Mouse (Mus musculus): ENCODE results near the gene Cdkal1. TPM values are rescaled to one million over a fixed set of nuclear protein-coding genes. Genes with fewer than 3 reads are reported as not detected.

The Cdkal1 gene
- polyA plus RNA-seq, 1 experiment from 2014 or later, result 25.9 TPM

DNA sequence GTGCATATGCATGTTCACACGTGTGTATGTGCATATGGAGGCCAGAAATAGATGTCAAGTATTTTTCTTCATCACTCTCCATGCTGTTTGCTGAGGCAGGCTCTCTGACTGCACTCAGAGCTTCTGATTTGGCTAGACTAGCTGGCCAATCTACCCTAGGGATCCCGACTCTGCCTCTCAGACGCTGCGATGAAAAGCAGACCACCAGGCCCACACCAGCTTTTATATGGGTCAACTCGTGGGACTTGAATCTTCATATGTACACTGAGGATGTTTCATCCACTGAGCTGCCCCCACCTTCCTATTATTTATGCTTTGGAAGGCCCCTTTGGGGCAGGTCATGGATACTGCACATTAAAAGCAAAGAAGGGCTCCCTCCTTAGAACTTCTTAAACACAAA is 652.0 kb downstream of the Cdkal1 start:
- H3K9ac ChIP-seq (ENCODE audit: low read depth, low read length), result no peak overlapping the region
- peaks cover 3% of the 10 kb centered on the region; the same call in 1 of the 2 replicates for H3K9me3 ChIP-seq (ENCODE audit: control insufficient read depth, low read length)
- DNase-seq (ENCODE audit: low spot score) (no peak), ATAC-seq (ENCODE audit: low read depth) (no peak)
- 70% methylated on average over 5 of the region's 5 CpGs for WGBS
- H3K27me3 ChIP-seq (replicated peaks; ENCODE audit: control insufficient read depth, insufficient read depth, low read length), result no peaks in the 10 kb centered on the region
- no peak overlapping the region for H3K27ac ChIP-seq (replicated peaks; ENCODE audit: low read depth, low read length)
- no peaks in the 10 kb centered on the region for H3K36me3 ChIP-seq (ENCODE audit: control insufficient read depth, insufficient read depth, low read length)
- no peak overlapping the region for H3K4me3 ChIP-seq (ENCODE audit: low read depth, low read length)
- H3K4me2 ChIP-seq (ENCODE audit: low read depth, low read length), result no peak overlapping the region
- no peaks in the 10 kb centered on the region for H3K4me1 ChIP-seq (ENCODE audit: control insufficient read depth, insufficient read depth, low read length)

DNA sequence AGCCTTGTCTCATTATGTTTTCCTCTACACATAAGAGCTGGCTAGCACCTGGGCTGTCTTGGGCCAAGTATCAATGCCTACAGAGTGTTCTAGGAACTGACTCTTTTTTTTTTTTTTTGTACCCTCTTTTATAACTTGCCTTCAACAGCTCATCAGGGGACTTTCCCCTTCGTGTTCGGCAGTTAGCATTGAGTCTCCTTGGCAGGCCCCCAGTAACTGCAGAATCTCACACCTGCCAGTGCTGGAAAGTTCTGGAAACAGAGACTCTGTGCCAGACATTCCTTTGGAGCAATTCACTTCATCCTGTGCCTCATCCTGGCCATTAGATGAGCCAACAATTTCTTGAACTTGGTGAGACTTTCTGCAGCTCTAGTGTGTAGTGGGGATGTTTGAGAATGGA is 652.9 kb downstream of the Cdkal1 start:
- H3K27ac ChIP-seq (replicated peaks; ENCODE audit: low read depth, low read length), result no peak overlapping the region
- DNase-seq (ENCODE audit: low spot score) (peak; percentile 82), ATAC-seq (ENCODE audit: low read depth) (no peak)
- H3K4me1 ChIP-seq (ENCODE audit: control insufficient read depth, insufficient read depth, low read length), result no peaks in the 10 kb centered on the region
- 30% methylated on average over 2 of the region's 2 CpGs for WGBS
- no peaks in the 10 kb centered on the region for H3K36me3 ChIP-seq (ENCODE audit: control insufficient read depth, insufficient read depth, low read length)
- no peak overlapping the region for H3K4me2 ChIP-seq (ENCODE audit: low read depth, low read length)
- no peaks in the 10 kb centered on the region for H3K9me3 ChIP-seq (ENCODE audit: control insufficient read depth, low read length)
- H3K4me3 ChIP-seq (ENCODE audit: low read depth, low read length), result no peak overlapping the region
- no peak overlapping the region for H3K9ac ChIP-seq (ENCODE audit: low read depth, low read length)
- no peaks in the 10 kb centered on the region for H3K27me3 ChIP-seq (replicated peaks; ENCODE audit: control insufficient read depth, insufficient read depth, low read length)

DNA sequence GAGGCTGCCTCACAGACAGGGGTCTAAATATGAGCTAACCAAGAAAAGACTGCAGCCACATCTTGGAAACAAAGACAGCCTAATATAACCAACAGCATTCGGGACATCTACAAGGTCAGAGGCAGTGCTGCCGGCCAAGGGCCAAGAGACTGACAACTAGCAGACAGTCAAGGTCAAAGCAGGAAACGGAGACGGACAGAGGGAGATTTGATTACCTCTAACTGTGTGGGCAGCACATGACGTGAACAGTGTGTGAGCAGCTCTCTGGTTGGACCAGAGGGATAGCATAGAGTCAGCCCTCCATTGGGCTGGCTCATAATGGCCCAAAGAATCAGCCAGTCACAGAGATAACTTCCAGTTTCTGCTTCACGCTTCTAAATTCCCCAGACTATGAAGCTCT is 655.8 kb downstream of the Cdkal1 start:
- ATAC-seq (ENCODE audit: low read depth) (peak; percentile 62; the same call in 1 of the 2 replicates), DNase-seq (ENCODE audit: low spot score) (no peak)
- Histone ChIP-seq H3K4me3 (ENCODE audit: low read depth, low read length) (no peak overlapping the region), H3K4me2 (ENCODE audit: low read depth, low read length) (no peak overlapping the region), H3K27ac (replicated peaks; ENCODE audit: low read depth, low read length) (peak overlapping the region; percentile 35; the same call in 1 of the 2 replicates), H3K9me3 (ENCODE audit: control insufficient read depth, low read length) (no peaks in the 10 kb centered on the region), H3K4me1 (ENCODE audit: control insufficient read depth, insufficient read depth, low read length) (peaks cover 4% of the 10 kb centered on the region; the same call in 1 of the 2 replicates), H3K27me3 (replicated peaks; ENCODE audit: control insufficient read depth, insufficient read depth, low read length) (no peaks in the 10 kb centered on the region), H3K36me3 (ENCODE audit: control insufficient read depth, insufficient read depth, low read length) (no peaks in the 10 kb centered on the region), H3K9ac (ENCODE audit: low read depth, low read length) (no peak overlapping the region)
- 47% methylated on average over 6 of the region's 6 CpGs for WGBS

DNA sequence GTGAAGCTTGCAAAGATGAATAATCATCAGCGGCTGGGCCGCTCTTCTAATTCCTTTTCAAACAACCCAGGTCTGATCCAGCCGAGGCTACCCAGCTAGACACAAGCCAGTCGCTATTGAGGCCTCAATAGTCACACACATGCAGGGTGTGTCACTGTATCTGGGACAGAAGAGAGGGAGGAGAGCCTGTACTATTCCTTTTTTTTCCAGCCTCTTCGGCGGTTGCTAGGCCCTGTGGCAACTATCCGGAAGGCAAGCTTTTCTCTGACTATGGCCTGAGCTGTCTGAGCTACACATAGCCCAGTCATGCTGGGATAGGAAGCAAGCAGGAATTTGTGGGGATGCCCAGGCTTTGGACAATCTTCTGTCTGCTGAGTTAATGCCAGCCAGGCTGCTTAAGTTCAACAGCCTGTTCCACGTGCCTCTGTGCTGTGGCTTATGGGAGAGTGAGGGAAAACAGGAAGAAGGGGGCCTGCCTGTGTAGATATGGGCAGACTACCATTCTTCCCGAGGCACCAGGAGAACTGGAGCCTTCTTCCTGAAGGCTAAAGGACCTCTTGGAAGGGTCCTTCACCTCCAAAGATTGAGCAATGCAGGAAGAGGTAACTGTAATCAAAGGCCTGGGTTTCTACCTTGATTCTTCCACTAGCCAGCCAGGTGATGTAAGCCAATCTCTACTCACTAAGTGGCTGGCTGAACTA is 658.5 kb downstream of the Cdkal1 start:
- WGBS, result 47% methylated on average over 9 of the region's 9 CpGs
- H3K4me2 ChIP-seq (ENCODE audit: low read depth, low read length), result no peak overlapping the region
- H3K4me3 ChIP-seq (ENCODE audit: low read depth, low read length), result no peak overlapping the region
- H3K27ac ChIP-seq (replicated peaks; ENCODE audit: low read depth, low read length), result no peak overlapping the region
- no peak overlapping the region for H3K9ac ChIP-seq (ENCODE audit: low read depth, low read length)
- no peaks in the 10 kb centered on the region for H3K9me3 ChIP-seq (ENCODE audit: control insufficient read depth, low read length)
- ATAC-seq (ENCODE audit: low read depth) (no peak), DNase-seq (ENCODE audit: low spot score) (no peak)
- no peaks in the 10 kb centered on the region for H3K27me3 ChIP-seq (replicated peaks; ENCODE audit: control insufficient read depth, insufficient read depth, low read length)
- H3K36me3 ChIP-seq (ENCODE audit: control insufficient read depth, insufficient read depth, low read length), result no peaks in the 10 kb centered on the region
- peaks cover 8% of the 10 kb centered on the region; the same call in 1 of the 2 replicates for H3K4me1 ChIP-seq (ENCODE audit: control insufficient read depth, insufficient read depth, low read length)

DNA sequence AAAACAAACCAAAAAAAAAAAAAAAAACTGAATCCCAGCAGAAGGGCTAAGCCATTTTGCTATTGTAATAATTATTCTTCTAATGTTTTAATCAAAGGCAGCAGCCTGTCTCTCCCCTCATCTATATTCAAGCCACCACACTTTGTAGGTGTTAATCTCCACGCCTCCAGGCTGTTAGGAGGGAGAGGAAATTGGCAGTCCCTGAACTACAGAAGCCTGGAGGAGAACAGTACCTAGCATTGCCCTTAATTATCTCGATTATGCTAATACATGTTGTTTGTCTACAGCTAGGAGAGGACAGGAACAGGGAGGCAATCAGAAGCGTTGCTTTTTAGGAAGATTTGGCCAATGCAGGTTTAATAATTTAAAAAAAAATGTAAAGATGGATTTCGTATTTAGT is 659.8 kb downstream of the Cdkal1 start:
- ATAC-seq (ENCODE audit: low read depth) (no peak), DNase-seq (ENCODE audit: low spot score) (no peak)
- Histone ChIP-seq H3K4me1 (ENCODE audit: control insufficient read depth, insufficient read depth, low read length) (peaks cover 8% of the 10 kb centered on the region; the same call in 1 of the 2 replicates), H3K9me3 (ENCODE audit: control insufficient read depth, low read length) (no peaks in the 10 kb centered on the region), H3K27me3 (replicated peaks; ENCODE audit: control insufficient read depth, insufficient read depth, low read length) (no peaks in the 10 kb centered on the region), H3K4me2 (ENCODE audit: low read depth, low read length) (no peak overlapping the region), H3K36me3 (ENCODE audit: control insufficient read depth, insufficient read depth, low read length) (no peaks in the 10 kb centered on the region), H3K4me3 (ENCODE audit: low read depth, low read length) (no peak overlapping the region), H3K27ac (replicated peaks; ENCODE audit: low read depth, low read length) (no peak overlapping the region), H3K9ac (ENCODE audit: low read depth, low read length) (no peak overlapping the region)
- 60% methylated on average over 4 of the region's 4 CpGs for WGBS

DNA sequence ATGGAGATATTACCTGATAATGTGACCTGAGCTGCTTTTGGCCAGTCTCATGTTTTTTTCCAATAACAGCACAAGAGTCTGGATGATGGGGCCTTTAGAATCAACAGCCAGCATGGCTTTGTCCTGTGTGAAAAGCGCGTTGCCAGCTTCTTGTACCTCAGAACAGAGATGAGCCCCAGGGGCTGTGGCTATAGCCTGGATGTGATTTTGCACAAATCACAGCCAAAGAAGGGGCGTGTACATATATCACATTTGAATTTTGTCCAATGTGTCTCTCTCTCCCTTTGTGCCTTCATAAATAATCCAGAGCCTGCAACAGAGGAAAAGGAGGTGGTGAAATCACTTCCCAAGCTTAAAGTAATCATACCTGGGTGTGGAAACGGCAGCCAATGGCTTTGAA is 660.5 kb downstream of the Cdkal1 start:
- ATAC-seq (ENCODE audit: low read depth), result no peak
- Histone ChIP-seq H3K36me3 (ENCODE audit: control insufficient read depth, insufficient read depth, low read length) (no peaks in the 10 kb centered on the region), H3K9ac (ENCODE audit: low read depth, low read length) (no peak overlapping the region), H3K27me3 (replicated peaks; ENCODE audit: control insufficient read depth, insufficient read depth, low read length) (no peaks in the 10 kb centered on the region), H3K4me1 (ENCODE audit: control insufficient read depth, insufficient read depth, low read length) (peaks cover 8% of the 10 kb centered on the region; the same call in 1 of the 2 replicates), H3K4me3 (ENCODE audit: low read depth, low read length) (no peak overlapping the region), H3K9me3 (ENCODE audit: control insufficient read depth, low read length) (no peaks in the 10 kb centered on the region), H3K27ac (replicated peaks; ENCODE audit: low read depth, low read length) (no peak overlapping the region), H3K4me2 (ENCODE audit: low read depth, low read length) (no peak overlapping the region)
- no peak for DNase-seq (ENCODE audit: low spot score)
- WGBS, result 57% methylated on average over 4 of the region's 4 CpGs

DNA sequence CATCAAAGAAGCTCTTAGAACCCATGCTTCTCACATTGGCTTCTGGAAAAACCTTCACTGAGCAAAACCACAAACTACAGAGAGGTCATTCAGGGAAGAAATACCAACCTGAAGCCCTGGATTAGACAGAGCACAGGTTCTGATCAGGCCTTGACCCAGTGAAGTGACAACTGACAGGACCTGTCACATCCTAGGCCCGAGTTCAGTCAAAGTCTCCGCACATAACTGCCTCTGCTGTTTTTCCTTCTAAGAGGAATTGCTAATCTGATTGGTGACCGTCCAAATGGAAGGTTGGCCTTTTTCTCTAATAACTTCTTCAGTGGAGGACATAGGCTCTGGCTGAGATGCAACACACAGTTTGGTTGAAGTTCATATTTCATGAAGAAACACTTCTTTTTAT is 662.8 kb downstream of the Cdkal1 start:
- WGBS, result 90% methylated on average over 3 of the region's 3 CpGs
- DNase-seq (ENCODE audit: low spot score) (no peak), ATAC-seq (ENCODE audit: low read depth) (no peak)
- peaks cover 8% of the 10 kb centered on the region; the same call in 1 of the 2 replicates for H3K4me1 ChIP-seq (ENCODE audit: control insufficient read depth, insufficient read depth, low read length)
- H3K9me3 ChIP-seq (ENCODE audit: control insufficient read depth, low read length), result no peaks in the 10 kb centered on the region
- no peaks in the 10 kb centered on the region for H3K36me3 ChIP-seq (ENCODE audit: control insufficient read depth, insufficient read depth, low read length)
- H3K27me3 ChIP-seq (replicated peaks; ENCODE audit: control insufficient read depth, insufficient read depth, low read length), result no peaks in the 10 kb centered on the region
- no peak overlapping the region for H3K4me2 ChIP-seq (ENCODE audit: low read depth, low read length)
- H3K4me3 ChIP-seq (ENCODE audit: low read depth, low read length), result no peak overlapping the region
- no peak overlapping the region for H3K9ac ChIP-seq (ENCODE audit: low read depth, low read length)
- no peak overlapping the region for H3K27ac ChIP-seq (replicated peaks; ENCODE audit: low read depth, low read length)

DNA sequence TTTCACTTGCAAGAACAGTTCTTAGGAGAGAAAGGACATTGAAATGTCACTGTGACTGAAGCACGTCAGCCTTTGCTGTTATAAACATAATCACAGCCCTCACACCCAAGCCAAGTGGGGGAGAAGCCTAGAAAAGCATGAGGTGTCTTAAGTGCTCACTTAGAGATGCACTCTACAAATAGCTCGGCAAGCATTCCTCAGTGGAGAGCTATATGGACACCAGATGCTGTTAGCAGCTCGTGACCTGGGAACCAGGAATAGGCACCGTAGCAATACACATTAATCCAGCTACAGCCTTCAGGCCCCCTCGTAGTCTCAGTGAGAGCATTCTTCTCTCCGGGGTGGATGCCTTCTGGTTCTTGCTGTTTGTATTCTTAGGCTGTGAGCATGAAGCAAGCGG is 664.9 kb downstream of the Cdkal1 start:
- DNase-seq (ENCODE audit: low spot score) (peak; percentile 70), ATAC-seq (ENCODE audit: low read depth) (no peak)
- H3K9ac ChIP-seq (ENCODE audit: low read depth, low read length), result no peak overlapping the region
- no peak overlapping the region for H3K27ac ChIP-seq (replicated peaks; ENCODE audit: low read depth, low read length)
- WGBS, result 45% methylated on average over 7 of the region's 7 CpGs
- no peaks in the 10 kb centered on the region for H3K9me3 ChIP-seq (ENCODE audit: control insufficient read depth, low read length)
- no peaks in the 10 kb centered on the region for H3K27me3 ChIP-seq (replicated peaks; ENCODE audit: control insufficient read depth, insufficient read depth, low read length)
- H3K4me2 ChIP-seq (ENCODE audit: low read depth, low read length), result no peak overlapping the region
- H3K36me3 ChIP-seq (ENCODE audit: control insufficient read depth, insufficient read depth, low read length), result no peaks in the 10 kb centered on the region
- H3K4me3 ChIP-seq (ENCODE audit: low read depth, low read length), result no peak overlapping the region
- peaks cover 11% of the 10 kb centered on the region for H3K4me1 ChIP-seq (ENCODE audit: control insufficient read depth, insufficient read depth, low read length)

DNA sequence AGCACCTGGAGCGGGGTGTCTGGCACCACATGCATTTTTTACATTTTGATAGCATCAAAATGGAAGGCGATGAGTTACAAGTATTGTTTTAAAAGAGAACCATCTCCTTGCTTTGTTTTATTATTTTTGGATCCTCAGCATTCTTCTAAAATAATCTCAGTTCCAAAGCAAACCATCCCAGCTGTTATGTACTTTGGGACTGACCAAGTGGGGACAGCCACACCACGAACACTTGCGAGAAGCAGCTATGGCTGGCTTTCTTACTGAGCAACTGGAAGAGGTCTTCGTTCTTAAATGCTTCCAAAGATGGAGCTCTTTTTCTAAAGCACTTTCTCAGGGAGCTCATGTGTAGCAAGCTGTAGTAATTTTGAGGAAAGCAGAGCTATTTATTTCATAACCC is 668.7 kb downstream of the Cdkal1 start:
- H3K36me3 ChIP-seq (ENCODE audit: control insufficient read depth, insufficient read depth, low read length), result no peaks in the 10 kb centered on the region

More for the DNA sequence above, 668.7 kb downstream of the Cdkal1 start:
- no peaks in the 10 kb centered on the region for H3K9me3 ChIP-seq (ENCODE audit: control insufficient read depth, low read length)
- H3K4me3 ChIP-seq (ENCODE audit: low read depth, low read length), result no peak overlapping the region
- no peak overlapping the region for H3K9ac ChIP-seq (ENCODE audit: low read depth, low read length)
- no peak overlapping the region for H3K4me2 ChIP-seq (ENCODE audit: low read depth, low read length)
- no peak overlapping the region; the same call in 1 of the 2 replicates for H3K27ac ChIP-seq (replicated peaks; ENCODE audit: low read depth, low read length)
- H3K27me3 ChIP-seq (replicated peaks; ENCODE audit: control insufficient read depth, insufficient read depth, low read length), result no peaks in the 10 kb centered on the region
- WGBS, result 88% methylated on average over 5 of the region's 5 CpGs
- DNase-seq (ENCODE audit: low spot score) (no peak), ATAC-seq (ENCODE audit: low read depth) (no peak)
- H3K4me1 ChIP-seq (ENCODE audit: control insufficient read depth, insufficient read depth, low read length), result peaks cover 10% of the 10 kb centered on the region; the same call in 1 of the 2 replicates
